Mouse (Mus musculus) hindbrain, embryonic 14.5 days (tissue): ENCODE data around the gene Fam19a5. TPM values are rescaled to one million over a fixed set of nuclear protein-coding genes. Genes with fewer than 3 reads are reported as not detected.
A peak's percentile ranks its signal among the peaks of the same experiment; 100 is the strongest.

Source experiments
- ATAC-seq: fragments of 200-750 bp; cut with Nextera tagmentation; 2 replicates; pipeline ENCODE4 v1.8.0; 2017; ENCODE audit warnings: moderate number of reproducible peaks, mild to moderate bottlenecking, moderate TSS enrichment, moderate library complexity; ENCODE audit not compliant: low FRiP score
- DNase-seq: peaks from one replicate; pipeline ENCODE4 v3.0.0-alpha.2; 2015; ENCODE audit warnings: low spot score
- H3K27ac ChIP-seq: fragments of 300-500 bp; sonication (generic); 2 replicates; pipeline ENCODE4 v1.5.1; 2014; ENCODE audit warnings: mild to moderate bottlenecking, moderate library complexity
- H3K27me3 ChIP-seq: fragments of 300-500 bp; sonication (generic); 2 replicates; pipeline ENCODE4 v1.6.1; 2014; ENCODE audit warnings: mild to moderate bottlenecking, low read length, mixed read lengths; ENCODE audit not compliant: control insufficient read depth, insufficient read depth
- H3K36me3 ChIP-seq: fragments of 300-500 bp; sonication (generic); replicated peaks from 2 replicates; pipeline ENCODE4 v1.6.1; 2014; ENCODE audit not compliant: control insufficient read depth, insufficient read depth
- H3K4me1 ChIP-seq: fragments of 300-500 bp; sonication (generic); replicated peaks from 2 replicates; pipeline ENCODE4 v1.6.1; 2014; ENCODE audit warnings: antibody characterized with exemption, low read length, mixed read lengths; ENCODE audit not compliant: control insufficient read depth, insufficient read depth
- H3K4me2 ChIP-seq: fragments of 300-500 bp; sonication (generic); replicated peaks from 2 replicates; pipeline ENCODE4 v1.6.1; 2014; ENCODE audit warnings: mild to moderate bottlenecking, moderate library complexity
- H3K4me3 ChIP-seq: fragments of 300-500 bp; sonication (generic); replicated peaks from 2 replicates; pipeline ENCODE4 v1.5.1; 2014; ENCODE audit warnings: mild to moderate bottlenecking, low read length
- H3K9ac ChIP-seq: fragments of 300-500 bp; sonication (generic); 2 replicates; pipeline ENCODE4 v1.6.1; 2014
- H3K9me3 ChIP-seq: fragments of 300-500 bp; sonication (generic); 2 replicates; pipeline ENCODE4 v1.6.1; 2016; ENCODE audit warnings: low read length; ENCODE audit not compliant: control insufficient read depth
- WGBS: fragments of 180-500 bp; shearing (Covaris S2); extraction: QIAGEN DNeasy Blood & Tissue Kit; methylation state at CpG from one replicate; pipeline ENCODE4 v1.1.7; 2014; 5-methylcytosine and 5-hydroxymethylcytosine counted together
- polyA plus RNA-seq: library from polyadenylated mRNA; unstranded; fragments of >200 nt; fragmentation: Nextera tagmentation; extraction: Ambion mirVana; gene quantifications from 2 replicates; pipeline ENCODE4 v1.2.1, GENCODE M21; 2014

The Fam19a5 gene
- polyA plus RNA-seq, 1 experiment from 2014 or later, result 27.6 TPM

DNA sequence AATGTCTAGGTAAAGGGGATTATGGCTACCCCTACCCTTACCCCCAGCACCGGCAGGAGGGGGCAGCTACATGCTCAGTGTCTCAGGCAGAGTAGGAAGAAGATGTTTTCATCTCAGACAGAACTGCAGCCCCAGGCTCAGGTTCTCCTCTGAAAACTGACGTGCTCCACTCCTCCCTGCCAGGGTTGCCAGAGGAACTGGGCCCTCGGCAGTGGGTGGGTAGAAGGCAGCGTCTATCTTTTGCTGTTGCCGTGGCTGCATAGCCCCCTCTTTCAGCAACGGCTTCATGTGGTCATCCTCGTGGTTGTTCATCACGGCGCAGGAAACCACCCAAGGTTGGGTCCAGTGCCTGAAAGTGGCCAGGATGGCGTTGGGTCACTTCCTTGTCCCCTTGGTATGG is 62.6 kb downstream of the Fam19a5 start:
- ATAC-seq, result no peak
- WGBS, result 86% methylated on average over 10 of the region's 10 CpGs

GRCm38 (mm10) chr15:87609236-87609635 is 65.1 kb downstream of the Fam19a5 start:
- ATAC-seq, result no peak
- Histone ChIP-seq H3K4me2 (no peak overlapping the region), H3K27me3 (no peaks in the 10 kb centered on the region), H3K4me3 (no peak overlapping the region), H3K36me3 (no peaks in the 10 kb centered on the region), H3K4me1 (peaks cover 26% of the 10 kb centered on the region), H3K9ac (no peak overlapping the region), H3K27ac (no peak overlapping the region), H3K9me3 (no peaks in the 10 kb centered on the region)
- no peak for DNase-seq
- WGBS, result 79% methylated on average over 1 of the region's 1 CpGs

More for the DNA sequence above, 62.6 kb downstream of the Fam19a5 start:
- Histone ChIP-seq H3K27ac (no peak overlapping the region), H3K4me3 (no peak overlapping the region), H3K4me1 (peaks cover 34% of the 10 kb centered on the region), H3K36me3 (no peaks in the 10 kb centered on the region), H3K27me3 (no peaks in the 10 kb centered on the region), H3K9me3 (no peaks in the 10 kb centered on the region), H3K9ac (no peak overlapping the region), H3K4me2 (no peak overlapping the region)
- DNase-seq, result no peak

DNA sequence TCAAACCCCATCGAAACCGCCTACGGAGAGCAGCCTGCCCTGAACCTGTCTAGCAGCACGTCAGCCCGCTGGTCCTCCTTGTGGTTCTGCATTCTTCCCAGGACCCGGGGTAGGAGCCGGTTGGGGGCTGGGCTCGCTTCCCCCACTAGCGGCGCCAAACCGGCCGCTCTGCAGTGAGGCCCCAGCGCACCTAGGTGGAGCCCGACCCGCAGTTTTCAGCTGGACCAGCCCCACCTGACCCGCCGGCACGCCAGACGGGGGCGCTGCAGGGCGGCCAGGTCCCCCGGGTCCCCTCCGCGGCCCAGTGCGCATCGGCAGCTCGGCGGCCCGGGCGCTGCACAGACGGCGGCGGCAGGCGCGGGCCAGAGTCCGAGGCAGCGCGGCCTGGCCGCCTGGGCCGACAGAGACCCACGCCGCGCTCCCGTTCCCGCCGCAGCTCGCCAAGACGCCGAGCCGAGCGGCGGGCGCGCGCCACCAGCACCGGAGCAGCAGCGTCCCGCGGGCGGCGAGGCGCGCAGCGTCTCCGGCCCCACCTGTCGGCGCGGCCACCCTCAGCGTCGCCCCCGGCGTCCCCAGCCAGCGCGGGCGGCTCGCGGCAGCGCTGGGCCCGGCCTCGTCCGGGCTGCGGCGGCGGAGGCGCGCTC is 80.0 kb downstream of the Fam19a5 start:
- Histone ChIP-seq H3K27me3 (no peaks in the 10 kb centered on the region), H3K9ac (peak overlapping the region; percentile 90), H3K4me3 (peak overlapping the region; percentile 78), H3K9me3 (no peaks in the 10 kb centered on the region), H3K4me2 (peak overlapping the region; percentile 89), H3K36me3 (no peaks in the 10 kb centered on the region), H3K27ac (peak overlapping the region; percentile 89), H3K4me1 (peaks cover 33% of the 10 kb centered on the region)
- ATAC-seq (peak; percentile 88), DNase-seq (peak; percentile 90)
- WGBS, result under 1% methylated on average over 44 of the region's 86 CpGs

- peak overlapping the region; percentile 78 for H3K4me3 ChIP-seq
- H3K9me3 ChIP-seq, result no peaks in the 10 kb centered on the region
- H3K9ac ChIP-seq, result peak overlapping the region; percentile 90
- ATAC-seq, result peak; percentile 19
- peak overlapping the region; percentile 89 for H3K27ac ChIP-seq
- DNase-seq, result no peak
- WGBS, result 2% methylated on average over 31 of the region's 76 CpGs
- no peaks in the 10 kb centered on the region for H3K27me3 ChIP-seq
- H3K4me2 ChIP-seq, result peak overlapping the region; percentile 89
- H3K36me3 ChIP-seq, result no peaks in the 10 kb centered on the region
- H3K4me1 ChIP-seq, result peaks cover 34% of the 10 kb centered on the region
Measured at GRCm38 (mm10) chr15:87624610-87625091, 80.6 kb downstream of the Fam19a5 start.

GRCm38 (mm10) chr15:87625236-87626023 is 81.3 kb downstream of the Fam19a5 start:
- ATAC-seq (peak; percentile 89), DNase-seq (peak; percentile 94)
- no peaks in the 10 kb centered on the region for H3K9me3 ChIP-seq
- peak overlapping the region; percentile 89 for H3K27ac ChIP-seq
- H3K4me1 ChIP-seq, result peaks cover 34% of the 10 kb centered on the region
- 1% methylated on average over 51 of the region's 68 CpGs for WGBS
- H3K27me3 ChIP-seq, result no peaks in the 10 kb centered on the region
- peak overlapping the region; percentile 90 for H3K9ac ChIP-seq
- peak overlapping the region; percentile 78 for H3K4me3 ChIP-seq
- no peaks in the 10 kb centered on the region for H3K36me3 ChIP-seq
- H3K4me2 ChIP-seq, result peak overlapping the region; percentile 89

- Histone ChIP-seq H3K9me3 (no peaks in the 10 kb centered on the region), H3K9ac (no peak overlapping the region), H3K36me3 (no peaks in the 10 kb centered on the region), H3K27me3 (no peaks in the 10 kb centered on the region), H3K4me3 (no peak overlapping the region), H3K4me2 (no peak overlapping the region), H3K4me1 (peaks cover 11% of the 10 kb centered on the region; the same call in 1 of the 2 replicates), H3K27ac (no peak overlapping the region)
- ATAC-seq, result no peak
- DNase-seq, result no peak
- WGBS, result 94% methylated on average over 5 of the region's 5 CpGs
Measured at GRCm38 (mm10) chr15:87635272-87635671, 91.2 kb downstream of the Fam19a5 start.

DNA sequence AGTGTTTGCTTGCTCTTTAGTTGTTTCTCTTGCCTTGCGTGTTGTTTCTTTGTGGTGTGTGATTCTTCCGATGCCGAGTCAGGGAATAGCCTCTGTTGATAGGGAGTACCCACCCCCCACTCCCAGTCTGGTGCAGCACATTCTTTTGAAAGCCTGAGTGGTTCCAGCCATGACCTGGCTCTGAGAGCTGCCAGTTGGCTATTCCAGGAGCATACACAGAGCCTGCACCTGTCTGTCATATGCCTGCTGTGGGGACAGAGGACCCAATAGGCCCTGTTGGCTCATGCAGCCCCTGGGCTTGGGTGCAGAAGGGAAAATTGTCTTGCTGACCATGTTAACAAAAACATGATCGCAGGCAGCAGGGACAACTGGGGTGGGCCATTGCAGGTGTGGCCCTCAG is 92.3 kb downstream of the Fam19a5 start:
- Histone ChIP-seq H3K4me3 (no peak overlapping the region), H3K27ac (no peak overlapping the region), H3K27me3 (no peaks in the 10 kb centered on the region), H3K36me3 (no peaks in the 10 kb centered on the region), H3K9me3 (no peaks in the 10 kb centered on the region), H3K9ac (no peak overlapping the region), H3K4me1 (peaks cover 6% of the 10 kb centered on the region; the same call in 1 of the 2 replicates), H3K4me2 (no peak overlapping the region)
- WGBS, result 87% methylated on average over 4 of the region's 4 CpGs
- no peak for ATAC-seq
- no peak for DNase-seq

DNA sequence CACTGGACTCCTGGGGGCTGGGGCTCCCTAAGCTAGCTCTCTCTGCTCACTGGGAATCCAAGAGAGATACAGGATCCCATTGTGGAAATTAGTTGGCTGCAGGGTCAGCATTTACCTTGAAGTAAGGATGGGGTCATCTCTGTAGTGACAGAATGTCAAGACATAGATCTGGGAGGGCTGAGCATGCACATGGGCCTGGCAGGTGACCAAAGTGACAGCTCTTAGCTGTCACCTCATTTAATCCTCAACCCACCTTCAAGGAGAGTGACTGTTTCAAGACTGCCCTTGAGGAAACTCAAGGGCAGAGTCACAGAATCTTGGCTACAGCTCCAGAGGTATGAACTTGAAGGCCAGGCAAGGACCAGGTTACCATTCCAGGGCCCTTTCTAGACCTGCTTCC is 93.1 kb downstream of the Fam19a5 start:
- Histone ChIP-seq H3K4me3 (no peak overlapping the region), H3K9me3 (no peaks in the 10 kb centered on the region), H3K4me2 (no peak overlapping the region), H3K9ac (no peak overlapping the region), H3K27ac (no peak overlapping the region), H3K27me3 (no peaks in the 10 kb centered on the region), H3K4me1 (peaks cover 6% of the 10 kb centered on the region; the same call in 1 of the 2 replicates), H3K36me3 (no peaks in the 10 kb centered on the region)
- ATAC-seq (no peak), DNase-seq (no peak)

- Histone ChIP-seq H3K4me1 (peaks cover 6% of the 10 kb centered on the region; the same call in 1 of the 2 replicates), H3K4me3 (no peak overlapping the region), H3K9me3 (no peaks in the 10 kb centered on the region), H3K27ac (no peak overlapping the region), H3K4me2 (no peak overlapping the region), H3K36me3 (no peaks in the 10 kb centered on the region), H3K9ac (no peak overlapping the region), H3K27me3 (no peaks in the 10 kb centered on the region)
- ATAC-seq (no peak; the same call in 1 of the 2 replicates), DNase-seq (no peak)
- WGBS, result 16% methylated on average over 11 of the region's 11 CpGs
Measured at GRCm38 (mm10) chr15:87638270-87638669, 94.2 kb downstream of the Fam19a5 start.
